Comparison of ENCODE assay signal across 22 mouse cellular contexts in genomic region chr8:84536917-84537316, GRCm38 (mm10).
A peak's percentile ranks its signal among the peaks of the same experiment; 100 is the strongest.
DNase-seq lines count a peak whose midpoint lies in the region; ATAC-seq and TF ChIP-seq lines count a peak whose summit lies in the region.
"Had no signal": no experiment of that assay in that cellular context is flagged by ENCODE, and none has a peak within 500 bp of the region (broad histone marks: within the 10 kb centered on the region; RNA-seq: fewer than 3 reads in every experiment).

No protein-coding gene starts in this region.

- 83% methylated on average over 5 of the region's 5 CpGs for WGBS in kidney, postnatal 0 days
- 80% methylated on average over 5 of the region's 5 CpGs for WGBS in midbrain, postnatal 0 days
- 81% methylated on average over 5 of the region's 5 CpGs for WGBS in midbrain, embryonic 16.5 days
- 88% methylated on average over 5 of the region's 5 CpGs for WGBS in hindbrain, embryonic 13.5 days

- TF ChIP-seq CTCF in kidney, postnatal 0 days (IDR thresholded peaks at IDR 0.05; ENCODE audit: low read depth) = peak; percentile 14; the same call in 1 of the 2 replicates
- peak; percentile 44 for TF ChIP-seq CTCF in midbrain, postnatal 0 days (IDR thresholded peaks at IDR 0.05)

- H3K9ac ChIP-seq in kidney, postnatal 0 days (ENCODE audit: low read depth, low read length) = no peak overlapping the region
- no peak overlapping the region for H3K9ac ChIP-seq in midbrain, postnatal 0 days (replicated peaks; ENCODE audit: low read length, poor library complexity, severe bottlenecking)
- H3K9ac ChIP-seq in midbrain, embryonic 16.5 days (ENCODE audit: low read depth, low read length) = no peak overlapping the region
- H3K9ac ChIP-seq in hindbrain, embryonic 13.5 days = no peak overlapping the region
- H3K9ac ChIP-seq: embryonic facial prominence, embryonic 13.5 days; forebrain, embryonic 15.5 days; heart, embryonic 13.5 days; hindbrain, embryonic 15.5 days; limb, embryonic 12.5 days; liver, embryonic 15.5 days; midbrain, embryonic 15.5 days; stomach, embryonic 15.5 days had no signal

- H3K4me2 ChIP-seq in kidney, postnatal 0 days (ENCODE audit: low read length) = no peak overlapping the region
- H3K4me2 ChIP-seq in midbrain, postnatal 0 days (ENCODE audit: low read depth, low read length, poor library complexity, severe bottlenecking) = no peak overlapping the region
- H3K4me2 ChIP-seq in midbrain, embryonic 16.5 days (ENCODE audit: low read length) = no peak overlapping the region
- no peak overlapping the region for H3K4me2 ChIP-seq in hindbrain, embryonic 13.5 days
- H3K4me2 ChIP-seq: embryonic facial prominence, embryonic 13.5 days; forebrain, embryonic 15.5 days; heart, embryonic 13.5 days; hindbrain, embryonic 15.5 days; limb, embryonic 12.5 days; liver, embryonic 15.5 days; midbrain, embryonic 15.5 days; stomach, embryonic 15.5 days had no signal

- H3K9me3 ChIP-seq in kidney, postnatal 0 days (replicated peaks; ENCODE audit: low read length) = no peaks in the 10 kb centered on the region
- H3K9me3 ChIP-seq in midbrain, postnatal 0 days (ENCODE audit: low read length) = no peaks in the 10 kb centered on the region
- H3K9me3 ChIP-seq in midbrain, embryonic 16.5 days (replicated peaks; ENCODE audit: control insufficient read depth, low read length, poor library complexity, severe bottlenecking) = peaks cover 6% of the 10 kb centered on the region; the same call in 1 of the 2 replicates
- peaks cover 2% of the 10 kb centered on the region; the same call in 1 of the 2 replicates for H3K9me3 ChIP-seq in hindbrain, embryonic 13.5 days
- H3K9me3 ChIP-seq: forebrain, embryonic 15.5 days; G1E; liver, embryonic 15.5 days; midbrain, embryonic 15.5 days; stomach, embryonic 15.5 days had no signal

- H3K4me1 ChIP-seq in kidney, postnatal 0 days (replicated peaks; ENCODE audit: insufficient read depth, low read length) = no peaks in the 10 kb centered on the region
- H3K4me1 ChIP-seq in midbrain, postnatal 0 days (ENCODE audit: insufficient read depth, low read length) = no peaks in the 10 kb centered on the region
- no peaks in the 10 kb centered on the region for H3K4me1 ChIP-seq in midbrain, embryonic 16.5 days (ENCODE audit: control insufficient read depth, insufficient read depth, low read length)
- H3K4me1 ChIP-seq in hindbrain, embryonic 13.5 days (replicated peaks) = no peaks in the 10 kb centered on the region
- H3K4me1 ChIP-seq: embryonic facial prominence, embryonic 13.5 days; forebrain, embryonic 15.5 days; hindbrain, embryonic 15.5 days; limb, embryonic 12.5 days; liver, embryonic 15.5 days; midbrain, embryonic 15.5 days; stomach, embryonic 15.5 days had no signal

- no peak for DNase-seq in kidney, postnatal 0 days (ENCODE audit: low spot score)
- no peak for DNase-seq in kidney, adult 9 months
- DNase-seq in midbrain, postnatal 0 days (ENCODE audit: low spot score) = no peak
- DNase-seq in ZHBTc4 (ENCODE audit: low read depth, low spot score) = peak; percentile 47
- DNase-seq in thymus, postnatal 36 days = no peak
- DNase-seq: cerebellum, postnatal 10 days; kidney, adult 2 months; kidney, postnatal 36 days; lung, postnatal 36 days; right cerebral cortex, postnatal 25 days; thymus, postnatal 14 days had no signal

- no peak overlapping the region for H3K27ac ChIP-seq in kidney, postnatal 0 days
- H3K27ac ChIP-seq in midbrain, postnatal 0 days (ENCODE audit: low read depth, low read length) = no peak overlapping the region
- no peak overlapping the region for H3K27ac ChIP-seq in midbrain, embryonic 16.5 days (ENCODE audit: low read length)
- H3K27ac ChIP-seq in hindbrain, embryonic 13.5 days = no peak overlapping the region
- H3K27ac ChIP-seq: embryonic facial prominence, embryonic 13.5 days; forebrain, embryonic 15.5 days; heart, embryonic 13.5 days; hindbrain, embryonic 15.5 days; limb, embryonic 12.5 days; liver, embryonic 15.5 days; midbrain, embryonic 15.5 days; stomach, embryonic 15.5 days had no signal

- ATAC-seq in kidney, postnatal 0 days (replicated peaks; ENCODE audit: low FRiP score, low read depth) = no peak
- ATAC-seq in midbrain, postnatal 0 days (ENCODE audit: low FRiP score) = no peak
- no peak for ATAC-seq in midbrain, embryonic 16.5 days
- ATAC-seq in hindbrain, embryonic 13.5 days (ENCODE audit: low FRiP score) = no peak
- ATAC-seq: forebrain, embryonic 15.5 days; midbrain, embryonic 15.5 days had no signal

- H3K27me3 ChIP-seq in kidney, postnatal 0 days (ENCODE audit: insufficient read depth, low read length) = no peaks in the 10 kb centered on the region
- no peaks in the 10 kb centered on the region for H3K27me3 ChIP-seq in midbrain, postnatal 0 days (ENCODE audit: insufficient read depth, low read length)
- no peaks in the 10 kb centered on the region for H3K27me3 ChIP-seq in midbrain, embryonic 16.5 days (ENCODE audit: control insufficient read depth, insufficient read depth, low read depth, low read length)
- H3K27me3 ChIP-seq in hindbrain, embryonic 13.5 days = no peaks in the 10 kb centered on the region
- H3K27me3 ChIP-seq: embryonic facial prominence, embryonic 13.5 days; forebrain, embryonic 15.5 days; hindbrain, embryonic 15.5 days; liver, embryonic 15.5 days; midbrain, embryonic 15.5 days; stomach, embryonic 15.5 days had no signal

- no peaks in the 10 kb centered on the region for H3K36me3 ChIP-seq in kidney, postnatal 0 days (ENCODE audit: insufficient read depth, low read length)
- H3K36me3 ChIP-seq in midbrain, postnatal 0 days (ENCODE audit: insufficient read depth, low read length) = peaks cover 68% of the 10 kb centered on the region
- peaks cover 48% of the 10 kb centered on the region for H3K36me3 ChIP-seq in midbrain, embryonic 16.5 days (ENCODE audit: control insufficient read depth, insufficient read depth, low read length)
- peaks cover 88% of the 10 kb centered on the region for H3K36me3 ChIP-seq in hindbrain, embryonic 13.5 days
- H3K36me3 ChIP-seq: embryonic facial prominence, embryonic 13.5 days; G1E; heart, embryonic 13.5 days; limb, embryonic 12.5 days; liver, embryonic 15.5 days; stomach, embryonic 15.5 days had no signal

- no peak overlapping the region for H3K4me3 ChIP-seq in kidney, postnatal 0 days (replicated peaks; ENCODE audit: low read depth, low read length)
- H3K4me3 ChIP-seq in midbrain, postnatal 0 days (ENCODE audit: low read depth, low read length) = no peak overlapping the region
- no peak overlapping the region for H3K4me3 ChIP-seq in midbrain, embryonic 16.5 days (ENCODE audit: low read depth, low read length)
- no peak overlapping the region for H3K4me3 ChIP-seq in hindbrain, embryonic 13.5 days
- H3K4me3 ChIP-seq: embryonic facial prominence, embryonic 13.5 days; forebrain, embryonic 15.5 days; heart, embryonic 13.5 days; hindbrain, embryonic 15.5 days; limb, embryonic 12.5 days; liver, embryonic 15.5 days; midbrain, embryonic 15.5 days; stomach, embryonic 15.5 days had no signal
